Mouse (Mus musculus): Measurements from ENCODE around the gene Jmjd1c.

Gene Jmjd1c

GRCm38 (mm10) chr10:67290622-67291021 lies 194.7 kb downstream of the Jmjd1c start:
- no peak for DNase-seq (ENCODE audit: extremely low read depth, insufficient read length, low spot score)

- DNase-seq (ENCODE audit: extremely low read depth, insufficient read length, low spot score), result no peak
These were observed 195.2 kb downstream of the Jmjd1c start for GRCm38 (mm10) chr10:67291087-67291486.

GRCm38 (mm10) chr10:67295331-67295730 lies 199.4 kb downstream of the Jmjd1c start:
- DNase-seq (ENCODE audit: extremely low read depth, insufficient read length, low spot score), result no peak

- no peak for DNase-seq (ENCODE audit: extremely low read depth, insufficient read length, low spot score)
These were observed 200.1 kb downstream of the Jmjd1c start for GRCm38 (mm10) chr10:67295938-67296466.

GRCm38 (mm10) chr10:67296482-67297152 lies 200.7 kb downstream of the Jmjd1c start:
- no peak for DNase-seq (ENCODE audit: extremely low read depth, insufficient read length, low spot score)

- DNase-seq (ENCODE audit: extremely low read depth, insufficient read length, low spot score), result no peak
These were observed 201.4 kb downstream of the Jmjd1c start for GRCm38 (mm10) chr10:67297175-67297855.

- no peak for DNase-seq (ENCODE audit: extremely low read depth, insufficient read length, low spot score)
These were observed 202.9 kb downstream of the Jmjd1c start for GRCm38 (mm10) chr10:67298856-67299255.

- DNase-seq (ENCODE audit: extremely low read depth, insufficient read length, low spot score), result no peak
These were observed 203.4 kb downstream of the Jmjd1c start for GRCm38 (mm10) chr10:67299285-67299684.

- DNase-seq (ENCODE audit: extremely low read depth, insufficient read length, low spot score), result no peak
These were observed 205.1 kb downstream of the Jmjd1c start for GRCm38 (mm10) chr10:67301046-67301445.

- no peak for DNase-seq (ENCODE audit: extremely low read depth, insufficient read length, low spot score)
These were observed 206.4 kb downstream of the Jmjd1c start for GRCm38 (mm10) chr10:67302340-67302739.

All from 3134 (cell line).